Mouse (Mus musculus): ENCODE data around the gene Srsf10.

- TF ChIP-seq CTCF (IDR thresholded peaks at IDR 0.05; ENCODE audit: low read depth) (no peak), EP300 (IDR thresholded peaks at IDR 0.05; ENCODE audit: low read depth) (peak; percentile 72)
Measured at GRCm38 (mm10) chr4:135906633-135907032, 51.1 kb downstream of the Srsf10 start.
